Mouse (Mus musculus) cerebellum, adult 2 months (tissue): Measurements from ENCODE around the gene Rasl12. TPM values are rescaled to one million over a fixed set of nuclear protein-coding genes. Genes with fewer than 3 reads are reported as not detected.
A peak's percentile ranks its signal among the peaks of the same experiment; 100 is the strongest.

Experiments used
- DNase-seq, 2 experiments: peaks; one replicate each; pipeline ENCODE4 v3.0.0; 2021
- H3K27ac ChIP-seq: fragments of 200-500 bp; 2 replicates; pipeline ENCODE4 v1.5.1; 2012; ENCODE audit warnings: low read length, control low read depth, inconsistent platforms; ENCODE audit not compliant: insufficient read depth
- H3K27me3 ChIP-seq: fragments of 200-500 bp; 2 replicates; pipeline ENCODE4 v1.6.1; 2012; ENCODE audit warnings: inconsistent platforms, mild to moderate bottlenecking, low read length, moderate library complexity; ENCODE audit not compliant: control insufficient read depth, insufficient read depth
- H3K4me1 ChIP-seq: fragments of 200-500 bp; 2 replicates; pipeline ENCODE4 v1.6.1; 2011; ENCODE audit warnings: low read length; ENCODE audit not compliant: control insufficient read depth, insufficient read depth
- H3K4me3 ChIP-seq: fragments of 200-500 bp; replicated peaks from 2 replicates; pipeline ENCODE3; 2011; ENCODE audit warnings: mild to moderate bottlenecking, low read depth, low read length, control low read depth; ENCODE audit not compliant: insufficient read depth
- CTCF ChIP-seq: fragments of 200-500 bp; IDR thresholded peaks from 2 replicates; pipeline ENCODE4 v1.5.1; 2011; ENCODE audit warnings: low read depth, mild to moderate bottlenecking, control low read depth, low read length, moderate library complexity, borderline replicate concordance; ENCODE audit not compliant: insufficient read depth
- POLR2A ChIP-seq: fragments of 200-500 bp; IDR thresholded peaks from 2 replicates; pipeline ENCODE4 v1.6.1; 2011; ENCODE audit warnings: low read length, control low read depth, borderline replicate concordance; ENCODE audit not compliant: insufficient read depth
- WGBS: fragments of 180-500 bp; shearing (Covaris S2); methylation state at CpG from one replicate; pipeline ENCODE4 v1.1.7; 2018; 5-methylcytosine and 5-hydroxymethylcytosine counted together
- polyA plus RNA-seq: library from polyadenylated mRNA; depleted of rRNA; stranded (reverse); fragments of >200 nt; gene quantifications from 2 replicates; pipeline ENCODE4 v1.2.3, GENCODE M21; 2012; rRNA removed

Rasl12 gene
- polyA plus RNA-seq, 1 experiment = 7.4 TPM

DNA sequence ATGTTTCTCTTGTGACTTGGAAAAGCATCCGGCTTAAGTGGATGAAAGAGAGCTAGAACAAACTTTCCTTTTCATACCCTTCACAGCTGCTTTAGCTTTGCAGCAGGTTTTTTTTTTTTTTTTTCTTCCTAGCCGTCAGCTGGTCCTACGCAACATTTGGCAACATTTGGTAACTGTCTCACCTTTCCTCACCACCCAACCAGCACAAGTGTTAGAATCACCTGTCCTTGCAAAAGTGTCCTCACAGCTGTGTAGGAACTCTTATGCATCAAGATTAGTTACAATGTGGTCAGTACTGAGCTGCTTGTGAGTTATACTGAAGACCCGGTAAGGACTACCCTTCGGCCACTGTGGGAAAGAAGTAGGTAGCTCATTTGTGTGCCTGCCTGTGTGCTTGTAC, 64.2 kb downstream of the Rasl12 start:
- no peak for TF ChIP-seq POLR2A
- no peak for TF ChIP-seq CTCF
- 64% methylated on average over 5 of the region's 5 CpGs for WGBS
- no peak for DNase-seq

DNA sequence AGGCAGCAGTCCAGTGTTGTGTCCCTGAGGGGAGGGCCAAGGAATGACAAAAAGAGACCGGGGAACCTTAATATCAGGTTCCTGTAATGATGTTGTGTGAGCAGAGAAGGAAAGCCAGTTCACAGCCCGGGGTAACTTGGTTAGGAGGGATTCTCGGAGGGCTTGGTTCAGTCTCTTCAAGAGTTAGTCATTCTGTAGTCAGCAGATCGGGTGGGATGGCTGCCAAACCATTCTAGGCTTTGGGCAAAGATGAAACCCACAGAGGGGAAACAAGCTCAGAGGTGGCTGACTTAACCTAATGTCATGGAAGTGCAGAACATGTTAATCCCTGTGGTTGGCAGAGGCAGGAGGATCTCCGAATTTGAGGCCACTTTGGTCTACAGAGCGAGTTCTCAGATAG, 65.9 kb downstream of the Rasl12 start:
- no peaks in the 10 kb centered on the region for H3K27me3 ChIP-seq
- H3K27ac ChIP-seq = no peak overlapping the region
- H3K4me3 ChIP-seq = no peak overlapping the region
- no peak for TF ChIP-seq CTCF
- TF ChIP-seq POLR2A = no peak
- peaks cover 3% of the 10 kb centered on the region; the same call in 1 of the 2 replicates for H3K4me1 ChIP-seq
- DNase-seq = peak in 1 of 2 experiments; percentile 11
- WGBS = 85% methylated on average over 6 of the region's 6 CpGs

More for the DNA sequence above, 64.2 kb downstream of the Rasl12 start:
- peaks cover 3% of the 10 kb centered on the region; the same call in 1 of the 2 replicates for H3K4me1 ChIP-seq
- H3K27me3 ChIP-seq = no peaks in the 10 kb centered on the region
- H3K27ac ChIP-seq = no peak overlapping the region
- H3K4me3 ChIP-seq = no peak overlapping the region

Other genes with a start within 250 kb of the Rasl12 start
- 5.7 and 6.6 TPM in 2 replicates for gene Parp16, start 203.2 kb upstream of the Rasl12 start, polyA plus RNA-seq
- 0.10 and 0.17 TPM in 2 replicates for gene Cilp, start 133.3 kb upstream of the Rasl12 start, polyA plus RNA-seq
- 26.5 and 27.3 TPM in 2 replicates for gene Clpx, start 104.2 kb upstream of the Rasl12 start, polyA plus RNA-seq
- gene Pdcd7, start 52.4 kb upstream of the Rasl12 start, polyA plus RNA-seq = 19.8 and 20.1 TPM in 2 replicates
- 34.2 and 38.1 TPM in 2 replicates for gene Ubap1l, start 37.5 kb upstream of the Rasl12 start, polyA plus RNA-seq
- gene Kbtbd13, start 6.9 kb upstream of the Rasl12 start, polyA plus RNA-seq = 0.11 and 0.14 TPM in 2 replicates
- not detected in 2 replicates for gene Slc51b, start 24.4 kb downstream of the Rasl12 start, polyA plus RNA-seq
- gene Mtfmt, start 37.3 kb downstream of the Rasl12 start, polyA plus RNA-seq = 18.0 and 18.8 TPM in 2 replicates
- gene Spg21, start 62.4 kb downstream of the Rasl12 start, polyA plus RNA-seq = 25.0 and 25.2 TPM in 2 replicates
- gene Ankdd1a, start 121.7 kb downstream of the Rasl12 start, polyA plus RNA-seq = 0.79 and 1.1 TPM in 2 replicates
- gene Plekho2, start 181.5 kb downstream of the Rasl12 start, polyA plus RNA-seq = 27.3 and 28.5 TPM in 2 replicates
- gene Pif1, start 188.7 kb downstream of the Rasl12 start, polyA plus RNA-seq = 0.11 and 0.14 TPM in 2 replicates
- gene Rbpms2, start 231.1 kb downstream of the Rasl12 start, polyA plus RNA-seq = 8.8 and 10.7 TPM in 2 replicates